Mouse (Mus musculus) bone marrow macrophage, adult 2 months (primary cell): ENCODE results near the gene Aamdc.

Experiments used
- CTCF ChIP-seq: IDR thresholded peaks from 2 replicates; pipeline ENCODE4 v1.5.1; 2012; ENCODE audit warnings: low read depth, mild to moderate bottlenecking, low read length, moderate library complexity
- POLR2A ChIP-seq: IDR thresholded peaks from 2 replicates; pipeline ENCODE4 v1.6.1; 2012; ENCODE audit warnings: mild to moderate bottlenecking, low read depth, low read length, borderline replicate concordance

- TF ChIP-seq CTCF (no peak), POLR2A (no peak)
These were observed 19.3 kb upstream of the Aamdc start for GRCm38 (mm10) chr7:97598548-97598947.
